Mouse (Mus musculus): ENCODE data around the gene Ttk. TPM values are rescaled to one million over a fixed set of nuclear protein-coding genes. Genes with fewer than 3 reads are reported as not detected.

The Ttk gene
- polyA plus RNA-seq, 1 experiment: 0.17 TPM

DNA sequence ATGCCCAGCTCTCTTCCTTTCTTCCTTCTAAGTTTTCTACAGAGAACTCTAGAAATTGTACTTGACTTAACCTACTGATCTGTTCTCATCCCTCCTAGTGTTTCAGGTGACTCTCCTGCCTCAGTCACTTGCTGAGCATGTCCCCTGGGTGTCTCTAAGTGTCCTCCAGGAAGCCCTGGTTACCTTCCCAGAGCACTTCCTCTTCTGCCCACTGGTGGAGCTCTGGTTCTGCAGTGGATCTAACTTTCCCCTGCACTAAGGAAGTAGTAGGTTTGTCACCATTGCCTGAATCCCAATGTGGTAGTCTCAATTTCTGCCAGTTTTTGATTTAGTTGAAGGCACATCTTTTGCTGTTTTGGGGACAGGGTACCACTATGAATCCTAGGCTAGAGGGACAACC lies 51.7 kb downstream of the Ttk start:
- Histone ChIP-seq H3K36me3 (ENCODE audit: control insufficient read depth) (no peaks in the 10 kb centered on the region), H3K9me3 (ENCODE audit: control insufficient read depth, low read length) (no peaks in the 10 kb centered on the region), H3K4me3 (replicated peaks) (no peak overlapping the region), H3K27me3 (ENCODE audit: control insufficient read depth) (no peaks in the 10 kb centered on the region), H3K4me1 (ENCODE audit: control insufficient read depth) (no peaks in the 10 kb centered on the region)
- no peak for TF ChIP-seq TAL1 (IDR thresholded peaks at IDR 0.05; ENCODE audit: low read length)
- no peak for TF ChIP-seq GATA1 (IDR thresholded peaks at IDR 0.05; ENCODE audit: low read length)

GRCm38 (mm10) chr9:83888214-83888613 lies 53.7 kb downstream of the Ttk start:
- H3K36me3 ChIP-seq (ENCODE audit: control insufficient read depth): no peaks in the 10 kb centered on the region
- no peaks in the 10 kb centered on the region for H3K27me3 ChIP-seq (ENCODE audit: control insufficient read depth)
- H3K4me1 ChIP-seq (ENCODE audit: control insufficient read depth): no peaks in the 10 kb centered on the region
- TF ChIP-seq TAL1 (IDR thresholded peaks at IDR 0.05; ENCODE audit: low read length): no peak
- TF ChIP-seq GATA1 (IDR thresholded peaks at IDR 0.05; ENCODE audit: low read length): no peak
- H3K9me3 ChIP-seq (ENCODE audit: control insufficient read depth, low read length): no peaks in the 10 kb centered on the region
- H3K4me3 ChIP-seq (replicated peaks): no peak overlapping the region

DNA sequence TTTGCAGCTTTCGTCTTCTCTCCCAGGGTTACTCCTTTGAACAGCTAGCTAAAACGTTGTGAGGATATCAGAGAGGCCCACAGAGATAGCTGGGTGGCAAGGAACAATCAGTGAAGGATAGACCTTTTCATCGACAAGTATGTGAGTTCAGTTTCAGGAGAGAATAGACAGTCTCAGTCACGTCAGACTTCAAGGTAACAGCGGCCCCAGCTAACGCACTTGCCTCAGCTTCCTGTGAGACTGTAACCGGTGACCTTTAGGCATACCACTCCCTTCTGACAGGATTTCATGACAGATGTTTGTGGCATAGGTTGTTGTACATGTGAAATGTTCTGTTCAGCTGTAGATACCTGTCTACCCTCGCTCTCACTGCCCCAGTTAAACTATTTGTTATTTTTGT lies 58.6 kb downstream of the Ttk start:
- TF ChIP-seq GATA1 (IDR thresholded peaks at IDR 0.05; ENCODE audit: low read length) (no peak), TAL1 (IDR thresholded peaks at IDR 0.05; ENCODE audit: low read length) (no peak)
- Histone ChIP-seq H3K4me1 (ENCODE audit: control insufficient read depth) (no peaks in the 10 kb centered on the region), H3K4me3 (replicated peaks) (no peak overlapping the region), H3K36me3 (ENCODE audit: control insufficient read depth) (no peaks in the 10 kb centered on the region), H3K27me3 (ENCODE audit: control insufficient read depth) (no peaks in the 10 kb centered on the region), H3K9me3 (ENCODE audit: control insufficient read depth, low read length) (no peaks in the 10 kb centered on the region)

GRCm38 (mm10) chr9:83893767-83894330 lies 59.4 kb downstream of the Ttk start:
- H3K4me3 ChIP-seq (replicated peaks): no peak overlapping the region
- TF ChIP-seq GATA1 (IDR thresholded peaks at IDR 0.05; ENCODE audit: low read length): no peak
- TF ChIP-seq TAL1 (IDR thresholded peaks at IDR 0.05; ENCODE audit: low read length): no peak
- no peaks in the 10 kb centered on the region for H3K36me3 ChIP-seq (ENCODE audit: control insufficient read depth)
- no peaks in the 10 kb centered on the region for H3K4me1 ChIP-seq (ENCODE audit: control insufficient read depth)
- H3K9me3 ChIP-seq (ENCODE audit: control insufficient read depth, low read length): no peaks in the 10 kb centered on the region
- H3K27me3 ChIP-seq (ENCODE audit: control insufficient read depth): no peaks in the 10 kb centered on the region

- H3K9me3 ChIP-seq (ENCODE audit: control insufficient read depth, low read length): no peaks in the 10 kb centered on the region
- H3K27me3 ChIP-seq (ENCODE audit: control insufficient read depth): no peaks in the 10 kb centered on the region
- TF ChIP-seq GATA1 (IDR thresholded peaks at IDR 0.05; ENCODE audit: low read length) (no peak), TAL1 (IDR thresholded peaks at IDR 0.05; ENCODE audit: low read length) (no peak)
- H3K36me3 ChIP-seq (ENCODE audit: control insufficient read depth): no peaks in the 10 kb centered on the region
- H3K4me3 ChIP-seq (replicated peaks): no peak overlapping the region
- H3K4me1 ChIP-seq (ENCODE audit: control insufficient read depth): no peaks in the 10 kb centered on the region
These were observed 67.6 kb downstream of the Ttk start for GRCm38 (mm10) chr9:83902086-83902485.

DNA sequence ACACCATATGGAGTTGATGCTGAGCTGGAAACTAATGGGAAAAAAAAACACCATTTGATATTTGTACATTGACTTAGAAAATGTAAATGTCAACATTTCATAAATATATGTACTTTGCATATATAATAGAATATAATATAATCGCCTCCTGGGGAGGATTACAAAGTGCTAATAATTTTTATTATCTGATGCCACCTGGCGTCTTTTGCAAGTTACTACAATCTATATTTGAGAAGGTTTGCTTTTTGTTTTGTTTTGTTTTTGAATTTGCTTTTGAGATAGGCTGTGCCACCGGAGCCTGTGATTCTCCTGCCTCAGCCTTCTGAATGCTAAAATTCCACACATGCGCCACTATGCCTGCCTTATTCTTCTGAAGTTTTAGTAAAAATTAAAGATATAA lies 71.3 kb downstream of the Ttk start:
- TF ChIP-seq TAL1 (IDR thresholded peaks at IDR 0.05; ENCODE audit: low read length) (no peak), GATA1 (IDR thresholded peaks at IDR 0.05; ENCODE audit: low read length) (no peak)

DNA sequence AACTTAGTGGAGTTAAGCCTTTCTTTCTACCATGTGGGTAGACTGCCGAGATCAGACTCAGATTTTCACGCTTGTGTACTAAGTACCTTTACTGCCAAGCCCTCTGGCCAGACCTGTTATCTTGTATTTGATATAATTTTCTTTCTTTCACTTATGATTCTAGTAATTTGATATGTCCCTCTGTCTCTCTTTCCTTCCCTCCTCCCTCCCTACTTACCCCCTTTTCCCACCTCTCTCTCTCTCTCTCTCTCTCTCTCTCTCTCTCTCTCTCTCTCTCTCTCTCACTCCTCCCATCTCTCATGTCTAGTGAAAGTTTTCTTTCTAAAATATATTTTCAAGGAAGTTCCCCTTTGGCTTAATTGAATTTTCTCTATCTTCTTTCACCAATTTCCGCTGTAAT lies 72.5 kb downstream of the Ttk start:
- no peaks in the 10 kb centered on the region for H3K36me3 ChIP-seq (ENCODE audit: control insufficient read depth)
- no peaks in the 10 kb centered on the region for H3K27me3 ChIP-seq (ENCODE audit: control insufficient read depth)
- H3K4me1 ChIP-seq (ENCODE audit: control insufficient read depth): no peaks in the 10 kb centered on the region
- no peak for TF ChIP-seq TAL1 (IDR thresholded peaks at IDR 0.05; ENCODE audit: low read length)
- no peak for TF ChIP-seq GATA1 (IDR thresholded peaks at IDR 0.05; ENCODE audit: low read length)
- H3K9me3 ChIP-seq (ENCODE audit: control insufficient read depth, low read length): no peaks in the 10 kb centered on the region
- no peak overlapping the region for H3K4me3 ChIP-seq (replicated peaks)

More for the DNA sequence above, 71.3 kb downstream of the Ttk start:
- Histone ChIP-seq H3K4me1 (ENCODE audit: control insufficient read depth) (no peaks in the 10 kb centered on the region), H3K4me3 (replicated peaks) (no peak overlapping the region), H3K36me3 (ENCODE audit: control insufficient read depth) (no peaks in the 10 kb centered on the region), H3K27me3 (ENCODE audit: control insufficient read depth) (no peaks in the 10 kb centered on the region), H3K9me3 (ENCODE audit: control insufficient read depth, low read length) (no peaks in the 10 kb centered on the region)

GRCm38 (mm10) chr9:83909836-83910235 lies 75.3 kb downstream of the Ttk start:
- no peaks in the 10 kb centered on the region for H3K27me3 ChIP-seq (ENCODE audit: control insufficient read depth)
- H3K4me1 ChIP-seq (ENCODE audit: control insufficient read depth): no peaks in the 10 kb centered on the region
- TF ChIP-seq TAL1 (IDR thresholded peaks at IDR 0.05; ENCODE audit: low read length) (no peak), GATA1 (IDR thresholded peaks at IDR 0.05; ENCODE audit: low read length) (no peak)

GRCm38 (mm10) chr9:83910926-83911325 lies 76.4 kb downstream of the Ttk start:
- no peaks in the 10 kb centered on the region for H3K9me3 ChIP-seq (ENCODE audit: control insufficient read depth, low read length)
- no peak for TF ChIP-seq TAL1 (IDR thresholded peaks at IDR 0.05; ENCODE audit: low read length)
- no peak for TF ChIP-seq GATA1 (IDR thresholded peaks at IDR 0.05; ENCODE audit: low read length)
- no peaks in the 10 kb centered on the region for H3K27me3 ChIP-seq (ENCODE audit: control insufficient read depth)
- H3K4me1 ChIP-seq (ENCODE audit: control insufficient read depth): no peaks in the 10 kb centered on the region
- H3K36me3 ChIP-seq (ENCODE audit: control insufficient read depth): no peaks in the 10 kb centered on the region
- no peak overlapping the region for H3K4me3 ChIP-seq (replicated peaks)

More at GRCm38 (mm10) chr9:83909836-83910235, 75.3 kb downstream of the Ttk start:
- H3K4me3 ChIP-seq (replicated peaks): no peak overlapping the region
- H3K36me3 ChIP-seq (ENCODE audit: control insufficient read depth): no peaks in the 10 kb centered on the region
- H3K9me3 ChIP-seq (ENCODE audit: control insufficient read depth, low read length): no peaks in the 10 kb centered on the region

Other genes starting within 250 kb of the Ttk start
- gene Elovl4, start 28.4 kb upstream of the Ttk start, polyA plus RNA-seq (2012): not detected in 2 replicates
- gene Bckdhb, start 90.5 kb downstream of the Ttk start, polyA plus RNA-seq (2012): 0.17 and 0.19 TPM in 2 replicates

Data from erythroblast, embryonic 14.5 days (primary cell).